Mouse (Mus musculus) liver, postnatal 0 days (tissue): Measurements from ENCODE around the gene Man1a2. TPM values are rescaled to one million over a fixed set of nuclear protein-coding genes. Genes with fewer than 3 reads are reported as not detected.
A peak's percentile ranks its signal among the peaks of the same experiment; 100 is the strongest.

Experiments
- ATAC-seq: fragments of 200-750 bp; cut with Nextera tagmentation; 2 replicates; pipeline ENCODE4 v1.8.0; 2017; ENCODE audit warnings: mild to moderate bottlenecking, moderate library complexity
- DNase-seq: peaks from one replicate; pipeline ENCODE4 v3.0.0-alpha.2; 2016
- H3K27ac ChIP-seq: fragments of 300-500 bp; sonication (generic); 2 replicates; pipeline ENCODE4 v1.5.1; 2014; ENCODE audit warnings: antibody characterized with exemption, moderate library complexity, mild to moderate bottlenecking, low read depth
- H3K27me3 ChIP-seq: fragments of 300-500 bp; sonication (generic); 2 replicates; pipeline ENCODE4 v1.6.1; 2014; ENCODE audit warnings: low read length, control low read depth, mixed read lengths; ENCODE audit not compliant: insufficient read depth
- H3K36me3 ChIP-seq: fragments of 300-500 bp; sonication (generic); replicated peaks from 2 replicates; pipeline ENCODE4 v1.6.1; 2014; ENCODE audit warnings: mild to moderate bottlenecking, control low read depth, low read length, moderate library complexity, mixed read lengths; ENCODE audit not compliant: insufficient read depth
- H3K4me1 ChIP-seq: fragments of 300-500 bp; sonication (generic); 2 replicates; pipeline ENCODE4 v1.6.1; 2014; ENCODE audit warnings: antibody characterized with exemption, mild to moderate bottlenecking, control low read depth; ENCODE audit not compliant: insufficient read depth
- H3K4me2 ChIP-seq: fragments of 300-500 bp; sonication (generic); 2 replicates; pipeline ENCODE4 v1.6.1; 2014; ENCODE audit warnings: low read depth, mild to moderate bottlenecking, low read length, moderate library complexity, mixed read lengths
- H3K4me3 ChIP-seq: fragments of 300-500 bp; sonication (generic); 2 replicates; pipeline ENCODE4 v1.5.1; 2014; ENCODE audit warnings: low read depth, low read length
- H3K9ac ChIP-seq: fragments of 300-500 bp; sonication (generic); replicated peaks from 2 replicates; pipeline ENCODE4 v1.6.1; 2014; ENCODE audit warnings: mild to moderate bottlenecking, moderate library complexity
- H3K9me3 ChIP-seq: fragments of 300-500 bp; sonication (generic); 2 replicates; pipeline ENCODE4 v1.6.1; 2016; ENCODE audit warnings: mild to moderate bottlenecking, control low read depth, low read length, mixed read lengths
- CTCF ChIP-seq: sonication (generic); IDR thresholded peaks from 2 replicates; pipeline ENCODE4 v1.5.1; 2016; ENCODE audit warnings: antibody characterized with exemption, low read depth
- EP300 ChIP-seq: IDR thresholded peaks from 2 replicates; pipeline ENCODE4 v1.6.1; 2016; ENCODE audit warnings: antibody characterized with exemption, low read depth, mild to moderate bottlenecking
- WGBS: fragments of 180-500 bp; shearing (Covaris S2); extraction: QIAGEN DNeasy Blood & Tissue Kit; methylation state at CpG from one replicate; pipeline ENCODE4 v1.1.7; 2014; ENCODE audit not compliant: insufficient replicate concordance; 5-methylcytosine and 5-hydroxymethylcytosine counted together
- polyA plus RNA-seq: library from polyadenylated mRNA; unstranded; fragments of >200 nt; fragmentation: Nextera tagmentation; extraction: Ambion mirVana; gene quantifications from 2 replicates; pipeline ENCODE4 v1.2.1, GENCODE M21; 2015

Gene Man1a2
- polyA plus RNA-seq, 1 experiment from 2014 or later, result 40.4 TPM

- Histone ChIP-seq H3K9me3 (no peaks in the 10 kb centered on the region), H3K4me2 (no peak overlapping the region), H3K9ac (no peak overlapping the region), H3K27ac (no peak overlapping the region), H3K4me3 (no peak overlapping the region), H3K27me3 (no peaks in the 10 kb centered on the region), H3K4me1 (no peaks in the 10 kb centered on the region), H3K36me3 (peaks cover 3% of the 10 kb centered on the region; the same call in 1 of the 2 replicates)
- ATAC-seq (no peak), DNase-seq (no peak)
- 94% methylated on average over 8 of the region's 8 CpGs for WGBS
- TF ChIP-seq EP300 (no peak), CTCF (no peak)
Measured at GRCm38 (mm10) chr3:100641581-100641980, 43.7 kb downstream of the Man1a2 start.

- H3K36me3 ChIP-seq, result peaks cover 9% of the 10 kb centered on the region; the same call in 1 of the 2 replicates
- no peaks in the 10 kb centered on the region for H3K9me3 ChIP-seq
- no peak for DNase-seq
- no peaks in the 10 kb centered on the region for H3K27me3 ChIP-seq
- H3K4me3 ChIP-seq, result no peak overlapping the region
- H3K4me1 ChIP-seq, result no peaks in the 10 kb centered on the region
- ATAC-seq, result no peak
- H3K27ac ChIP-seq, result no peak overlapping the region
- H3K4me2 ChIP-seq, result no peak overlapping the region
- WGBS, result 70% methylated on average over 2 of the region's 2 CpGs
- no peak overlapping the region for H3K9ac ChIP-seq
- TF ChIP-seq EP300 (no peak), CTCF (no peak)
Measured at GRCm38 (mm10) chr3:100636255-100636654, 49.0 kb downstream of the Man1a2 start.

- Histone ChIP-seq H3K9me3 (no peaks in the 10 kb centered on the region), H3K9ac (no peak overlapping the region), H3K36me3 (peaks cover 14% of the 10 kb centered on the region), H3K4me3 (no peak overlapping the region), H3K27ac (no peak overlapping the region), H3K27me3 (no peaks in the 10 kb centered on the region), H3K4me2 (no peak overlapping the region), H3K4me1 (no peaks in the 10 kb centered on the region)
- ATAC-seq (no peak), DNase-seq (no peak)
- TF ChIP-seq CTCF (no peak), EP300 (no peak)
- WGBS, result 76% methylated on average over 4 of the region's 4 CpGs
Measured at GRCm38 (mm10) chr3:100634821-100635220, 50.5 kb downstream of the Man1a2 start.

- H3K4me2 ChIP-seq, result no peak overlapping the region
- no peak for ATAC-seq
- H3K36me3 ChIP-seq, result peaks cover 4% of the 10 kb centered on the region; the same call in 1 of the 2 replicates
- TF ChIP-seq EP300, result no peak
- no peak for TF ChIP-seq CTCF
- no peaks in the 10 kb centered on the region for H3K27me3 ChIP-seq
- H3K27ac ChIP-seq, result no peak overlapping the region
- H3K9ac ChIP-seq, result no peak overlapping the region
- 61% methylated on average over 4 of the region's 4 CpGs for WGBS
- H3K4me1 ChIP-seq, result no peaks in the 10 kb centered on the region
- H3K9me3 ChIP-seq, result no peaks in the 10 kb centered on the region
- peak; percentile 22 for DNase-seq
- no peak overlapping the region for H3K4me3 ChIP-seq
Measured at GRCm38 (mm10) chr3:100618511-100618910, 66.8 kb downstream of the Man1a2 start.

GRCm38 (mm10) chr3:100610916-100611315 is 74.4 kb downstream of the Man1a2 start:
- H3K9me3 ChIP-seq, result no peaks in the 10 kb centered on the region
- H3K9ac ChIP-seq, result no peak overlapping the region
- H3K4me3 ChIP-seq, result no peak overlapping the region
- WGBS, result 57% methylated on average over 1 of the region's 1 CpGs
- TF ChIP-seq CTCF, result no peak
- TF ChIP-seq EP300, result no peak
- H3K27ac ChIP-seq, result no peak overlapping the region
- ATAC-seq (no peak), DNase-seq (no peak)
- no peaks in the 10 kb centered on the region for H3K27me3 ChIP-seq
- no peaks in the 10 kb centered on the region for H3K36me3 ChIP-seq
- no peak overlapping the region for H3K4me2 ChIP-seq
- H3K4me1 ChIP-seq, result no peaks in the 10 kb centered on the region

- H3K4me3 ChIP-seq, result no peak overlapping the region
- no peaks in the 10 kb centered on the region for H3K4me1 ChIP-seq
- WGBS, result 82% methylated on average over 2 of the region's 2 CpGs
- DNase-seq (no peak), ATAC-seq (no peak)
- H3K9ac ChIP-seq, result no peak overlapping the region
- no peak overlapping the region for H3K4me2 ChIP-seq
- TF ChIP-seq EP300, result no peak
- TF ChIP-seq CTCF, result no peak
- no peaks in the 10 kb centered on the region for H3K27me3 ChIP-seq
- no peak overlapping the region for H3K27ac ChIP-seq
- no peaks in the 10 kb centered on the region; the same call in 1 of the 2 replicates for H3K36me3 ChIP-seq
- no peaks in the 10 kb centered on the region for H3K9me3 ChIP-seq
Measured at GRCm38 (mm10) chr3:100604539-100604938, 80.8 kb downstream of the Man1a2 start.
